Comparison of ENCODE assay signal across 22 mouse cellular contexts in genomic region chr4:43456470-43456869, GRCm38 (mm10). TPM values are rescaled to one million over a fixed set of nuclear protein-coding genes. Genes with fewer than 3 reads are reported as not detected.
DNase-seq lines count a peak whose midpoint lies in the region; TF ChIP-seq lines count a peak whose summit lies in the region.
"Had no signal": no experiment of that assay in that cellular context is flagged by ENCODE, and none has a peak within 500 bp of the region (broad histone marks: within the 10 kb centered on the region; RNA-seq: fewer than 3 reads in every experiment).

No protein-coding gene starts in this region.

- no peak overlapping the region for H3K4me3 ChIP-seq in CH12.LX (replicated peaks in 1 of 3; ENCODE audit: low read depth in 2 of 3, low read length in 2 of 3, poor library complexity in 1 of 3)
- H3K4me3 ChIP-seq in megakaryocyte, embryonic 14.5 days (replicated peaks): peak overlapping the region; percentile 28
- H3K4me3 ChIP-seq in gastrocnemius, adult 2 months: no peak overlapping the region
- H3K4me3 ChIP-seq: erythroblast, embryonic 14.5 days; midbrain, embryonic 15.5 days had no signal

- H3K4me1 ChIP-seq in CH12.LX (ENCODE audit: control insufficient read depth in 1 of 2, insufficient read depth in 2 of 2): peaks cover 21 to 57% of the 10 kb centered on the region in 2 experiments
- peaks cover 51% of the 10 kb centered on the region for H3K4me1 ChIP-seq in megakaryocyte, embryonic 14.5 days

- DNase-seq in A20 (ENCODE audit: low read depth, low spot score) (peak; percentile 55), CH12.LX (ENCODE audit: extremely low read depth) (peak; percentile 56)
- DNase-seq in thymus, adult 18-20 months: peak; percentile 56 to 77
- no peak for DNase-seq in gastrocnemius, adult 2 months
- no peak for DNase-seq in left cerebral cortex, postnatal 4 days
- DNase-seq in frontal cortex, adult 2 months (ENCODE audit: extremely low spot score in 1 of 2, low spot score in 1 of 2): no peak
- DNase-seq in ovary, postnatal 36 days (ENCODE audit: low spot score): no peak
- DNase-seq: cerebellum, adult 18-20 months; heart, postnatal 14 days; kidney, postnatal 14 days; right cerebral cortex, adult 18-20 months had no signal

- no peak overlapping the region for H3K9ac ChIP-seq in CH12.LX (ENCODE audit: insufficient read depth, low read depth)
- H3K9ac ChIP-seq: midbrain, embryonic 15.5 days had no signal

- no peak for TF ChIP-seq EP300 in CH12.LX (IDR thresholded peaks at IDR 0.05; ENCODE audit: low read length)

- no peaks in the 10 kb centered on the region for H3K79me2 ChIP-seq in CH12.LX (replicated peaks; ENCODE audit: control insufficient read depth, extremely low read depth, insufficient read depth, poor library complexity, severe bottlenecking)

- no peak overlapping the region for H3K27ac ChIP-seq in CH12.LX (ENCODE audit: insufficient read depth, low read depth)
- H3K27ac ChIP-seq in gastrocnemius, adult 2 months: no peak overlapping the region
- H3K27ac ChIP-seq: midbrain, embryonic 15.5 days; stomach, postnatal 0 days had no signal

- H3K36me3 ChIP-seq in CH12.LX (replicated peaks in 1 of 2; ENCODE audit: control insufficient read depth in 1 of 2, insufficient read depth in 1 of 2, low read length in 1 of 2): peaks cover 0 to 13% of the 10 kb centered on the region in 2 experiments
- no peaks in the 10 kb centered on the region for H3K36me3 ChIP-seq in megakaryocyte, embryonic 14.5 days (replicated peaks; ENCODE audit: low read length)
- H3K36me3 ChIP-seq: midbrain, embryonic 15.5 days had no signal

- in situ Hi-C loops in CH12.LX (cut with MboI; ENCODE audit: low pct_ligation_motif_present, low pct_unique_long_range_greater_than_20kb, low sequenced_read_pairs): no loop called here

- no peak overlapping the region for H3K4me2 ChIP-seq in CH12.LX (ENCODE audit: insufficient read depth, low read depth, poor library complexity, severe bottlenecking)
- H3K4me2 ChIP-seq: midbrain, embryonic 15.5 days had no signal

- TF ChIP-seq CTCF in CH12.LX (conservative IDR thresholded peaks at IDR 0.05 in 1 of 2, IDR thresholded peaks at IDR 0.05 in 1 of 2; ENCODE audit: low read depth in 2 of 2, low read length in 2 of 2): no peak
- no peak for TF ChIP-seq CTCF in gastrocnemius, adult 2 months (IDR thresholded peaks at IDR 0.05)

- intact Hi-C loops in gastrocnemius, adult 2 months (cut with DNase I): no loop called here
- intact Hi-C loops in left cerebral cortex, postnatal 4 days (cut with DNase I): no loop called here

- TF ChIP-seq POLR2A in CH12.LX (IDR thresholded peaks at IDR 0.05; ENCODE audit: low read depth, low read length): no peak

- dilution Hi-C loops in CH12.LX (cut with MboI; ENCODE audit: extremely low pct_ligation_motif_present, extremely low pct_unique_long_range_greater_than_20kb, low sequenced_read_pairs): no loop called here

- TF ChIP-seq RAD21 in CH12.LX (IDR thresholded peaks at IDR 0.05; ENCODE audit: low read depth, low read length): no peak

- H3K27me3 ChIP-seq in CH12.LX (replicated peaks): peaks cover 3% of the 10 kb centered on the region
- H3K27me3 ChIP-seq in megakaryocyte, embryonic 14.5 days (replicated peaks): peaks cover 53% of the 10 kb centered on the region

- H3K9me3 ChIP-seq in CH12.LX (replicated peaks; ENCODE audit: low read length): peaks cover 9% of the 10 kb centered on the region
- peaks cover 11% of the 10 kb centered on the region for H3K9me3 ChIP-seq in megakaryocyte, embryonic 14.5 days
- H3K9me3 ChIP-seq: midbrain, embryonic 15.5 days had no signal

TF ChIP-seq in CH12.LX, 34 proteins besides CTCF, POLR2A, EP300 and RAD21:
- TF ChIP-seq BHLHE40 (IDR thresholded peaks at IDR 0.05; ENCODE audit: low read depth, low read length): peak; percentile 92
- TF ChIP-seq USF1 (IDR thresholded peaks at IDR 0.05; ENCODE audit: low read depth, low read length): peak; percentile 57
- no peak for TF ChIP-seq SIN3A (IDR thresholded peaks at IDR 0.05; ENCODE audit: low read length)
- TF ChIP-seq MEF2A (IDR thresholded peaks at IDR 0.05; ENCODE audit: borderline replicate concordance, low read depth, low read length): no peak
- TF ChIP-seq MAFK (IDR thresholded peaks at IDR 0.05; ENCODE audit: insufficient replicate concordance, low read length): no peak
- TF ChIP-seq TBP (conservative IDR thresholded peaks at IDR 0.05; ENCODE audit: low read depth, low read length): no peak
- TF ChIP-seq UBTF (IDR thresholded peaks at IDR 0.05; ENCODE audit: low read depth, low read length): no peak
- no peak for TF ChIP-seq NRF1 (IDR thresholded peaks at IDR 0.05; ENCODE audit: low read depth, low read length)
- peak; percentile 18 for TF ChIP-seq MAX (IDR thresholded peaks at IDR 0.05; ENCODE audit: low read length)
- TF ChIP-seq ELF1 (IDR thresholded peaks at IDR 0.05; ENCODE audit: low read depth, low read length): no peak
- 0 out of 2 replicates have a peak, but pooled peaks have one; percentile 13 for TF ChIP-seq ETS1 (conservative IDR thresholded peaks at IDR 0.05; ENCODE audit: low read depth, low read length)
- TF ChIP-seq SMC3 (IDR thresholded peaks at IDR 0.05; ENCODE audit: low read depth, low read length): no peak
- no peak for TF ChIP-seq ZC3H11A (IDR thresholded peaks at IDR 0.05; ENCODE audit: low read depth, low read length)
- no peak for TF ChIP-seq MXI1 (IDR thresholded peaks at IDR 0.05; ENCODE audit: low read depth, low read length)
- no peak for TF ChIP-seq TCF12 (IDR thresholded peaks at IDR 0.05; ENCODE audit: low read depth, low read length)
- no peak for TF ChIP-seq ZKSCAN1 (IDR thresholded peaks at IDR 0.05; ENCODE audit: borderline replicate concordance, low read depth, low read length)
- TF ChIP-seq PAX5 (IDR thresholded peaks at IDR 0.05; ENCODE audit: low read length): no peak
- TF ChIP-seq USF2 (conservative IDR thresholded peaks at IDR 0.05; ENCODE audit: low read depth, low read length): no peak

RNA-seq across cellular contexts. Expression of gene Cd72, which starts 2.0 kb away (rescaled TPM):
- total RNA-seq in CH12.LX (2012; rRNA removed) (24.0 and 30.3 TPM in 2 replicates), CH12.LX (2014; rRNA removed) (47.6 and 61.4 TPM in 2 replicates)
- 55.9 and 86.4 TPM in 2 replicates for polyA plus RNA-seq in CH12.LX (2012; ENCODE audit: insufficient read length, low read depth)
- 3.1 and 26.7 TPM in 2 replicates for polyA plus RNA-seq in megakaryocyte, embryonic 14.5 days (2012; ENCODE audit: insufficient read depth, low replicate concordance)
- not detected for total RNA-seq in gastrocnemius, adult 2 months (2021)
- not detected for total RNA-seq in left cerebral cortex, postnatal 4 days (2021)
- 0.64 and 1.6 TPM in 2 replicates for polyA plus RNA-seq in frontal cortex, adult 2 months (2012; rRNA removed)
- total RNA-seq: layer of hippocampus, postnatal 10 days had no signal

RNA-seq across cellular contexts. Expression of gene Tesk1, which starts 14.7 kb away (rescaled TPM):
- 4.5 and 5.2 TPM in 2 replicates for total RNA-seq in CH12.LX (2012; rRNA removed)
- 1.7 and 1.9 TPM in 2 replicates for total RNA-seq in CH12.LX (2014; rRNA removed)
- polyA plus RNA-seq in CH12.LX (2012; ENCODE audit: insufficient read length, low read depth): 6.0 and 7.3 TPM in 2 replicates
- 28.2 and 39.0 TPM in 2 replicates for polyA plus RNA-seq in megakaryocyte, embryonic 14.5 days (2012; ENCODE audit: insufficient read depth, low replicate concordance)
- total RNA-seq in gastrocnemius, adult 2 months (2021): 10 to 100 TPM; 55.7 to 57.8 TPM
- 100 to 1,000 TPM; 106 to 108 TPM for total RNA-seq in left cerebral cortex, postnatal 4 days (2021)
- polyA plus RNA-seq in frontal cortex, adult 2 months (2012; rRNA removed): 70.5 and 78.2 TPM in 2 replicates

RNA-seq across cellular contexts. Expression of gene Sit1, which starts 27.1 kb away (rescaled TPM):
- total RNA-seq in CH12.LX (2012; rRNA removed): 2.8 and 3.8 TPM in 2 replicates
- total RNA-seq in CH12.LX (2014; rRNA removed): 10.5 and 10.8 TPM in 2 replicates
- polyA plus RNA-seq in CH12.LX (2012; ENCODE audit: insufficient read length, low read depth): 10.1 and 12.5 TPM in 2 replicates
- polyA plus RNA-seq in megakaryocyte, embryonic 14.5 days (2012; ENCODE audit: insufficient read depth, low replicate concordance): 3.9 TPM in 1 of 2 replicates, not detected in the other
- total RNA-seq in gastrocnemius, adult 2 months (2021): not detected
- total RNA-seq in left cerebral cortex, postnatal 4 days (2021): not detected
- polyA plus RNA-seq in frontal cortex, adult 2 months (2012; rRNA removed): 0.16 TPM in 1 of 2 replicates, not detected in the other
- total RNA-seq: adrenal gland, postnatal 4 days; heart, adult 8-10 months; layer of hippocampus, postnatal 10 days had no signal
- polyA plus RNA-seq: erythroblast, embryonic 14.5 days; intestine, embryonic 14.5 days; limb, embryonic 14.5 days; lung, postnatal 0 days; midbrain, embryonic 15.5 days; neural tube, embryonic 14.5 days; stomach, postnatal 0 days had no signal

RNA-seq across cellular contexts. Expression of gene Fam166b, which starts 27.5 kb away (rescaled TPM):
- total RNA-seq in CH12.LX (2012; rRNA removed) (not detected in 2 replicates), CH12.LX (2014; rRNA removed) (not detected in 2 replicates)
- not detected in 2 replicates for polyA plus RNA-seq in CH12.LX (2012; ENCODE audit: insufficient read length, low read depth)
- polyA plus RNA-seq in megakaryocyte, embryonic 14.5 days (2012; ENCODE audit: insufficient read depth, low replicate concordance): 0.55 TPM in 1 of 2 replicates, not detected in the other
- total RNA-seq in gastrocnemius, adult 2 months (2021): not detected
- total RNA-seq in left cerebral cortex, postnatal 4 days (2021): 1 to 10 TPM; 1.0 to 1.3 TPM
- 1.1 and 1.2 TPM in 2 replicates for polyA plus RNA-seq in frontal cortex, adult 2 months (2012; rRNA removed)
- total RNA-seq: heart, adult 8-10 months had no signal

RNA-seq across cellular contexts. Expression of gene Ccdc107, which starts 36.2 kb away (rescaled TPM):
- total RNA-seq in CH12.LX (2012; rRNA removed): 57.9 and 63.1 TPM in 2 replicates
- 23.0 and 33.4 TPM in 2 replicates for total RNA-seq in CH12.LX (2014; rRNA removed)
- polyA plus RNA-seq in CH12.LX (2012; ENCODE audit: insufficient read length, low read depth): 30.5 and 32.6 TPM in 2 replicates
- 74.6 and 104 TPM in 2 replicates for polyA plus RNA-seq in megakaryocyte, embryonic 14.5 days (2012; ENCODE audit: insufficient read depth, low replicate concordance)
- 10 to 100 TPM; 26.3 to 27.8 TPM for total RNA-seq in gastrocnemius, adult 2 months (2021)
- total RNA-seq in left cerebral cortex, postnatal 4 days (2021): 10 to 100 TPM; 29.9 to 34.3 TPM
- polyA plus RNA-seq in frontal cortex, adult 2 months (2012; rRNA removed): 88.4 and 126 TPM in 2 replicates

Comparison
In these comparisons a context has a peak if more than half of its experiments do, and no peak if none do; other contexts are left out.
1. DNase-seq: peak in A20 (single experiment), CH12.LX (single experiment) and thymus, adult 18-20 months (2 of 2); none in gastrocnemius, adult 2 months (single experiment), left cerebral cortex, postnatal 4 days (single experiment), frontal cortex, adult 2 months (0 of 2) and ovary, postnatal 36 days (single experiment).
2. RNA of gene Cd72, which starts 2.0 kb away (total RNA-seq): 24.0 to 61.4 TPM in CH12.LX; not detected in left cerebral cortex, postnatal 4 days and not detected in gastrocnemius, adult 2 months; every median in the first group is over 10 times any median in the second.
3. RNA of gene Tesk1, which starts 14.7 kb away (total RNA-seq): 106 to 108 TPM in left cerebral cortex, postnatal 4 days and 55.7 to 57.8 TPM in gastrocnemius, adult 2 months; 1.7 to 5.2 TPM in CH12.LX; every median in the first group is over 4 times any median in the second.